In genomic region chr2:150257291-150257690, GRCm38 (mm10) we compare ENCODE assay signal across 9 mouse cellular contexts. TPM values are rescaled to one million over a fixed set of nuclear protein-coding genes. Genes with fewer than 3 reads are reported as not detected.
DNase-seq lines count a peak whose midpoint lies in the region; TF ChIP-seq lines count a peak whose summit lies in the region.
"Not testable (repeated sequence)": the region's sequence is repeated elsewhere in the genome, so short reads cannot be mapped to it uniquely, and the experiment has no call there.
"Had no signal": no experiment of that assay in that cellular context is flagged by ENCODE, and none has a peak within 500 bp of the region (broad histone marks: within the 10 kb centered on the region; RNA-seq: fewer than 3 reads in every experiment).

Gene Gm14124, plus strand, starts transcription at chr2:150257517.

- DNase-seq in 3T3-L1 (ENCODE audit: low read depth, low spot score) = peak; percentile 93
- peak; percentile 56 for DNase-seq in ES-E14 (ENCODE audit: low read depth, low spot score)
- peak; percentile 81 for DNase-seq in MN1 (ENCODE audit: low spot score)
- peak; percentile 40 for DNase-seq in WW6 (ENCODE audit: low read depth, low spot score)
- peak; percentile 2 for DNase-seq in induced T-regulatory cell, adult 2 months (ENCODE audit: low read depth)
- DNase-seq in testis, postnatal 14 days (ENCODE audit: low spot score) = peak; percentile 12

- H3K36me3 ChIP-seq in E14TG2a.4 (ENCODE audit: insufficient read depth, low read length) = peaks cover 15% of the 10 kb centered on the region
- not testable (repeated sequence) for H3K36me3 ChIP-seq in ES-E14 (ENCODE audit: control insufficient read depth, insufficient read depth, low read length, poor library complexity, severe bottlenecking)

- H3K4me3 ChIP-seq in E14TG2a.4 (replicated peaks; ENCODE audit: low read length) (peak within 1 kb of the TSS; percentile 83), ES-E14 (ENCODE audit: insufficient read depth in 1 of 2, low read depth in 1 of 2, low read length in 2 of 2, poor library complexity in 1 of 2, severe bottlenecking in 1 of 2) (peak within 1 kb of the TSS; percentile 79 to 89)

- H3K27me3 ChIP-seq in E14TG2a.4 (ENCODE audit: insufficient read depth, low read length) = not testable (repeated sequence)

- in situ Hi-C loops in ES-E14 (cut with MboI; ENCODE audit: low sequenced_read_pairs in 2 of 2, unreplicated experiment in 2 of 2) = not testable (repeated sequence)

- TF ChIP-seq CTCF in E14TG2a.4 (conservative IDR thresholded peaks at IDR 0.05; ENCODE audit: low read length) = not testable (repeated sequence)

- H3K4me1 ChIP-seq in E14TG2a.4 (replicated peaks; ENCODE audit: low read depth, low read length); ES-E14 (ENCODE audit: control insufficient read depth in 2 of 2, insufficient read depth in 2 of 2, low read length in 2 of 2, poor library complexity in 1 of 2): not testable (repeated sequence)

- peak within 1 kb of the TSS; percentile 78 for H3K9ac ChIP-seq in ES-E14 (ENCODE audit: insufficient read depth, low read depth, low read length, poor library complexity, severe bottlenecking)

- H3K9me3 ChIP-seq in E14TG2a.4 (ENCODE audit: low read length); ES-E14 (ENCODE audit: control insufficient read depth, insufficient read depth, low read depth, low read length): not testable (repeated sequence)

- H3K27ac ChIP-seq in ES-E14 (ENCODE audit: insufficient read depth, low read depth, low read length, poor library complexity, severe bottlenecking) = peak within 1 kb of the TSS; percentile 71; the same call in 1 of the 2 replicates

TF ChIP-seq in ES-E14, 5 proteins besides CTCF, POLR2A, EP300 and RAD21:
- peak; percentile 76; the same call in 1 of the 2 replicates for TF ChIP-seq CHD2 (IDR thresholded peaks at IDR 0.05; ENCODE audit: low read depth, low read length)
TF ChIP-seq in ES-E14: peak in this region for 1; not testable (repeated sequence) for 4.

RNA-seq across cellular contexts. Expression of gene Gm14124, which starts in this region (rescaled TPM):
- 33.2 and 34.1 TPM in 2 replicates for total RNA-seq in ES-E14 (2012; rRNA removed)
- total RNA-seq: common myeloid progenitor, adult 5-6 weeks; hematopoietic stem cell, adult 5-6 weeks had no signal

Comparison
In these comparisons a context has a peak if more than half of its experiments do, and no peak if none do; other contexts are left out.
1. Peak in every context shown above with its lines: DNase-seq, H3K4me3 ChIP-seq and H3K27ac ChIP-seq.
2. DNase-seq: peak in every context shown above with its lines; median percentile 93 in 3T3-L1; 81 in MN1; 56 in ES-E14; 40 in WW6; 12 in testis, postnatal 14 days; 2 in induced T-regulatory cell, adult 2 months.